Mouse (Mus musculus) stomach, postnatal 0 days (tissue): ENCODE measurements around the gene Cda.

Source experiments
- CTCF ChIP-seq: IDR thresholded peaks from 2 replicates; pipeline ENCODE4 v1.5.1; 2016; ENCODE audit warnings: antibody characterized with exemption, low read depth, mild to moderate bottlenecking, moderate library complexity
- EP300 ChIP-seq: optimal IDR thresholded peaks from 2 replicates; pipeline ENCODE3; 2016; ENCODE audit warnings: antibody characterized with exemption

GRCm38 (mm10) chr4:138341393-138341792 is 26.4 kb downstream of the Cda start:
- TF ChIP-seq CTCF (no peak), EP300 (no peak)
